Mouse (Mus musculus) erythroblast, embryonic 14.5 days (primary cell): ENCODE measurements around the gene Tbccd1. TPM values are rescaled to one million over a fixed set of nuclear protein-coding genes. Genes with fewer than 3 reads are reported as not detected.

Experiments
- H3K27me3 ChIP-seq: 2 replicates; pipeline ENCODE4 v1.6.1; 2012; ENCODE audit warnings: inconsistent platforms; ENCODE audit not compliant: control insufficient read depth
- H3K36me3 ChIP-seq: 2 replicates; pipeline ENCODE4 v1.6.1; 2012; ENCODE audit warnings: mild to moderate bottlenecking, inconsistent platforms; ENCODE audit not compliant: control insufficient read depth
- H3K4me1 ChIP-seq: 2 replicates; pipeline ENCODE4 v1.6.1; 2012; ENCODE audit warnings: inconsistent platforms; ENCODE audit not compliant: control insufficient read depth
- H3K4me3 ChIP-seq: replicated peaks from 2 replicates; pipeline ENCODE3; 2012; ENCODE audit warnings: moderate library complexity, mild to moderate bottlenecking, inconsistent platforms
- H3K9me3 ChIP-seq: 2 replicates; pipeline ENCODE4 v1.6.1; 2012; ENCODE audit warnings: low read length, inconsistent platforms, mixed read lengths; ENCODE audit not compliant: control insufficient read depth
- GATA1 ChIP-seq: IDR thresholded peaks from 2 replicates; pipeline ENCODE4 v1.6.1; 2012; ENCODE audit warnings: low read length, inconsistent platforms, mixed read lengths
- TAL1 ChIP-seq: IDR thresholded peaks from 3 replicates; pipeline ENCODE4 v1.6.1; 2012; ENCODE audit warnings: low read length, inconsistent platforms, mixed read lengths
- polyA plus RNA-seq: library from polyadenylated mRNA; stranded (reverse); fragments of >175 nt; gene quantifications from 2 replicates; pipeline ENCODE4 v1.2.3, GENCODE M21; 2012

Tbccd1 gene
- polyA plus RNA-seq, 1 experiment = 1.2 TPM

- H3K9me3 ChIP-seq = no peaks in the 10 kb centered on the region
- peaks cover 2% of the 10 kb centered on the region; the same call in 1 of the 2 replicates for H3K27me3 ChIP-seq
- H3K36me3 ChIP-seq = peaks cover 15% of the 10 kb centered on the region
- H3K4me1 ChIP-seq = peaks cover 9% of the 10 kb centered on the region
- TF ChIP-seq GATA1 (no peak), TAL1 (no peak)
- no peak overlapping the region for H3K4me3 ChIP-seq
Observed at GRCm38 (mm10) chr16:22877660-22878390, 20.4 kb upstream of the Tbccd1 start.

DNA sequence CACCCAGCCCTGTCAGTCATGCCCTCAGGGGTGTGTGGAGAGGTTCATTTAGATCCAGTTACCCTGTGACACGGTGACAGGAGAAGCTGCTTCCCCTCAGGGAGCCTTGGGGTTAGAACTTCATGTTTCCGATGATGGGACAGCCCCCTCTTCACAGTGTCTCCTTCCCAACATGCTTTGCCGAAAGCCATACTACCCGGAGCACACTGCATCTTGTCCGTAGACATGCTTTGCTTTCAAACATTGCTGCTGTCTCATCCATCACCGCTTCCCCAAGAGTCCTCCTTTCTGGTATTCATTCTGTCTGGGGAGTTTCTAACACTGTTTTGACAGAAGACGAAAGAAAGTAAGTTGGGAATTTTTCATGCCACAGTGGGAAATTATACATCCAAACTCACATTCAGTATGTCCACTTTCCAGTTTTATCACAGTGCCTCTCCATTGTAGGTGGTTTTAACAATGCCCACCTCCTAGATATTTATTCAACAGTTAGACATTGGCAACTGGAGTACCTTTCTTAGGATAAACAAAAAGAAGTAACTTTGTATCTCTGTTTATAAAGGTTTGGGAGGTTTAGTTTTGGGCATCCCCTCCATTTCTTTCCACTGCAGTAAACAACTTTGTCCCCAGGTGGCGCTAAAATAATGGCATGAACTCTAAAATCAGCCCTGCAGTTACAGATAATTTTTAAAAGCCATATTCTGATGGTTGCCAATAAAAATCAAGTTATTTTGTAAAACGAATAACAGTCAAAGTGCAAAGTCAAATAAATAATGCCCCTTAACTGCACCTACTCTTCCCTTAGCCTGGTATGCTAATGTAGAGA lies 19.0 kb upstream of the Tbccd1 start:
- Histone ChIP-seq H3K4me3 (no peak overlapping the region), H3K27me3 (peaks cover 2% of the 10 kb centered on the region; the same call in 1 of the 2 replicates), H3K9me3 (no peaks in the 10 kb centered on the region)

GRCm38 (mm10) chr16:22873369-22873768 lies 15.9 kb upstream of the Tbccd1 start:
- Histone ChIP-seq H3K27me3 (no peaks in the 10 kb centered on the region), H3K36me3 (peaks cover 59% of the 10 kb centered on the region), H3K9me3 (no peaks in the 10 kb centered on the region), H3K4me3 (no peak overlapping the region), H3K4me1 (no peaks in the 10 kb centered on the region)
- TF ChIP-seq TAL1 (no peak), GATA1 (no peak)

More for the DNA sequence above, 19.0 kb upstream of the Tbccd1 start:
- H3K4me1 ChIP-seq = peaks cover 2% of the 10 kb centered on the region; the same call in 1 of the 2 replicates
- H3K36me3 ChIP-seq = peaks cover 29% of the 10 kb centered on the region
- no peak for TF ChIP-seq TAL1

- H3K9me3 ChIP-seq = no peaks in the 10 kb centered on the region
Observed at GRCm38 (mm10) chr16:22872397-22872796, 14.9 kb upstream of the Tbccd1 start.

DNA sequence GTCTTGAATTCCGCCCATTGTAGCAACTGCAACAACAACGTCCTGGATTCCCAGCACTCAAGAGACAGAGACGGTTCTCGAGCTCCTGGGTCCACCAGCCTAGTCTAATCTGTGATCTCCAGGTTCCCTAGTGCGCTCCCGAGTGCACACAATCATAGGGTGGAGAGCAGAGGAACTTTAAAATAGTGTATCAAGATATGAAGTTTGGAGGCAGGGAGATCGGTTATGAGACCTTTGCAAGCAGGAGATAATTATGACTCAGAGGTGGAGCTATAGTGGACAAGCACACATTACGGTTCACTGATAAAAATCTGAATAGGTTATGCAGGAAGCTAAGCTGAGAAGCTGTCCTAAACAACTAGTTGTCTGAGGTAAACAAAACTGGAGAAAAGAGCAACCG lies 696 bp downstream of the Tbccd1 start:
- peaks cover 71% of the 10 kb centered on the region for H3K4me1 ChIP-seq
- no peak for TF ChIP-seq TAL1
- TF ChIP-seq GATA1 = peak; percentile 65
- H3K4me3 ChIP-seq = peak overlapping the region; percentile 90
- H3K36me3 ChIP-seq = peaks cover 62% of the 10 kb centered on the region
- H3K27me3 ChIP-seq = no peaks in the 10 kb centered on the region
- no peaks in the 10 kb centered on the region for H3K9me3 ChIP-seq

More at GRCm38 (mm10) chr16:22872397-22872796, 14.9 kb upstream of the Tbccd1 start:
- Histone ChIP-seq H3K36me3 (peaks cover 69% of the 10 kb centered on the region), H3K4me1 (no peaks in the 10 kb centered on the region), H3K27me3 (no peaks in the 10 kb centered on the region), H3K4me3 (no peak overlapping the region)
- TF ChIP-seq TAL1 = no peak
- TF ChIP-seq GATA1 = no peak

- Histone ChIP-seq H3K36me3 (peaks cover 77% of the 10 kb centered on the region), H3K27me3 (no peaks in the 10 kb centered on the region), H3K4me1 (peaks cover 73% of the 10 kb centered on the region), H3K9me3 (no peaks in the 10 kb centered on the region), H3K4me3 (peak overlapping the region; percentile 69)
- TF ChIP-seq TAL1 = no peak; the same call in 2 of the 3 replicates
- TF ChIP-seq GATA1 = no peak
Observed at GRCm38 (mm10) chr16:22852709-22853108, 4.8 kb downstream of the Tbccd1 start.

DNA sequence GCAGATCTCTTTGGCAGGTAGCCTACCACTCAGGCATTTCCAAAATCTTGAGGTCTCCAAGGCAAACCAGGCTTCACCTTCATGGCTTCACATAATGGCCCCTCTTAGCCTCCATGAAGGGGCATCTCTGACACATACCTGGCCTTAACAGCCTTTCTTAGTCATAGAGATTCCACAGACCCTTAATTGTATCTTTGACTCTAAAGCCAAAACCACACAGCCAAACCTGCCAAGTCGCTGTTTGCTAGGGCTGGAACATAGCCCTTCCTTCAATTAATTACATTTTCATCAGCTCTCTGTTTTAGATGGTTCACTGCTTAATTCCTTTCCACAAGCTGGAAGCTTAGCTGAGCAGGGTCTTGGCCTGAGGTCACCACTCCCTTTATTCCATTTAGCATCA lies 9.1 kb downstream of the Tbccd1 start:
- Histone ChIP-seq H3K4me3 (no peak overlapping the region), H3K27me3 (no peaks in the 10 kb centered on the region), H3K36me3 (peaks cover 86% of the 10 kb centered on the region), H3K4me1 (peaks cover 73% of the 10 kb centered on the region), H3K9me3 (no peaks in the 10 kb centered on the region)
- TF ChIP-seq TAL1 (no peak), GATA1 (no peak)

- Histone ChIP-seq H3K9me3 (no peaks in the 10 kb centered on the region), H3K36me3 (peaks cover 83% of the 10 kb centered on the region), H3K27me3 (no peaks in the 10 kb centered on the region), H3K4me1 (peaks cover 71% of the 10 kb centered on the region), H3K4me3 (no peak overlapping the region)
- TF ChIP-seq TAL1 = no peak
- TF ChIP-seq GATA1 = no peak
Observed at GRCm38 (mm10) chr16:22847686-22848085, 9.8 kb downstream of the Tbccd1 start.

DNA sequence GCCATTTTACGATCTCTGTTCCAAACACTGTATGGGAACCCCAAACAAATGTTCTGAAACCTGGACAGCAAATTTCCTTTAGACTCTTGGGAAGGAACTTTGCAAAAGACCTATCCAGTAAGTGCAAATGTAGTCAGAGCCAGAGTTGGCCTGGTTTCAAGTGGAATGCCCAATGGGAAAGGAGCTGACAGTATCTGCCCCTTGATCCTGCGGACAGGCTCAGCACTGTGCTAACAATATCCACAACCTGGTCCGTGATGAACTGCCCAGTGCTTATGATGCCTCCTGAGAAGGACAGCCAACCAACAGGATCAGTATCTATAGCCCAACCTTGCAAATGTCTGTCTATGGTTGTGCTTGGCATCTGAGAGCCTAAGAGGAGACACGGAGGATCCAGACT lies 12.0 kb downstream of the Tbccd1 start:
- H3K4me3 ChIP-seq = no peak overlapping the region
- no peaks in the 10 kb centered on the region for H3K27me3 ChIP-seq
- peaks cover 83% of the 10 kb centered on the region for H3K36me3 ChIP-seq
- H3K4me1 ChIP-seq = peaks cover 55% of the 10 kb centered on the region
- TF ChIP-seq TAL1 (no peak), GATA1 (no peak)
- H3K9me3 ChIP-seq = no peaks in the 10 kb centered on the region
